Mouse (Mus musculus): ENCODE results near the gene Cxcl12.

DNA sequence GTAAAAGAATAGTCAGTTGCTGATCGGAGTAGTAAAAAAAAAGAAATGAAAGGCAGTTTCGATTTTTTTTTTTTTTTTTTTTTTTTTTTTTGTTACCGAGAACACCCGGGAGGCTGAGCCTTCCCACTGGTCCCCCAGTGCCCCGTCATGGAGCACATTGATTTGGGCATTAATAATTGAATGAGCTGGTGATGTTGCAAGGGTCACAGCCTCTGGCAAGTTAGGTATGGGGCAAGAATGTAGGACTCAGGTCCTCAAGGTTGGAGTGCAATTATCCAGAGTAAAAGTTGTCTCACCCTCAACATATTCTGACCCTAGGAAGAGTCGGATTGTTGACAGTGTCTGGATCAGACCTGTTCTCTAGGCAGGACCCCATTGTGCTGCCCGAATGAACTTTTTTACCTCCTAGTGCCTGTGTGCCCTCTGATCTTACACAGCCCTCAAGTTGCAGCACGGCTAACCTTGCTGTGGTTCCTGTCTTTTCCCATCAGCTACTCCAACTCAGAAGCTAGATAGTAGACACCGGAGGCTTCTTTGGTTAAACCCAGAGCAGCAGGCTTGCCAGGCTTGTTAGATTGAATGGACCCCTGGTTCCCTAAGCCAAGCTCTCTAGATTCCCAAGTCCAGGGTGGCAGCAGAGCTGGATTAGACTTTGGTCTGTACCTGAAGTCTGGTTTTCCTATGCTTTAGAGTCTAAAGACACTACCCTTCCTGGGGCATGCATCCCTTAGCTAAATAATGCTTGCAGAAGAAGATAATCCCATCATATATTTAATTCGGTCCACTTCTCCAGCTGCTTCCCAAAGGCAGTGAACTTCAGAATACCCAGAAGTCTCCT, 1.8 kb downstream of the Cxcl12 start:
- no peak for TF ChIP-seq POLR2A (IDR thresholded peaks at IDR 0.05; ENCODE audit: borderline replicate concordance, low read depth, low read length)
- no peak for TF ChIP-seq CTCF (IDR thresholded peaks at IDR 0.05; ENCODE audit: low read depth, low read length)
